Mouse (Mus musculus): ENCODE measurements around the gene Shtn1. TPM values are rescaled to one million over a fixed set of nuclear protein-coding genes. Genes with fewer than 3 reads are reported as not detected.

The Shtn1 gene
- 5.7 TPM for polyA plus RNA-seq (2015; fragmentation: Illumina TruSeq; extraction: RNeasy Lipid Tissue Mini Kit (QIAGEN cat#74804); ENCODE audit: insufficient read depth, low read depth, low replicate concordance)

DNA sequence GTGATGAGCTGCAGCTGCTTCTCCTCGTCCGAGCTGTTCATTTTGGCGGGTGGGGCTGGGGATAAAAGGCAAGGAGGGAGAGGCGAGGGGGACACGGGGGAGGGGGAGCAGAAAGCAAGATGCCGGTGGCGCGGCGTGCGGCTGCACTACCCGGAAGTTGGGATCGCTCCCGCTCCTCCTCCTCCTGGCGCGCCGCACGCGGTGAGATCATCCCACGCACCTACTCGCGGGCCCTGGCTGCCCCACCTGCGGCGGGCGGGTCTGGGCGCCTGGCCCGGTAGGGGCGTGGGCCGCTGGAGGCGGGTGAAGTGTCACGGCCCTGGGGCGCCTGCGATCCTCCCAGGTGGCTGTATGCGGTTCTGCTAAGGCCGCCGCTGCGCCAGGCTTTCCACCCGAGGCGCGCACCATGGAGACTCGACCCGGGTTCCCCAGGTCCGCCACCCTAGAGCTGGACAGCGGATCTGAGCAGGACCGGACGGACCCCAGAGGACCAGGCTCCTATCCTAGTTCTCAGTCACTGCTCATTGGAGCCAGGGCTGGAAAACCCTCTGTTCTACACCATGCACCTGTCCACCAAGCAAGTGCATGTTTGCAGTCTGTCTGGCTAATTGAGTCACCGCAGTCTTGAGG lies at the start of gene Shtn1:
Gene Shtn1, minus strand, starts transcription at position 629 of the 630 bp plus-strand sequence.

DNA sequence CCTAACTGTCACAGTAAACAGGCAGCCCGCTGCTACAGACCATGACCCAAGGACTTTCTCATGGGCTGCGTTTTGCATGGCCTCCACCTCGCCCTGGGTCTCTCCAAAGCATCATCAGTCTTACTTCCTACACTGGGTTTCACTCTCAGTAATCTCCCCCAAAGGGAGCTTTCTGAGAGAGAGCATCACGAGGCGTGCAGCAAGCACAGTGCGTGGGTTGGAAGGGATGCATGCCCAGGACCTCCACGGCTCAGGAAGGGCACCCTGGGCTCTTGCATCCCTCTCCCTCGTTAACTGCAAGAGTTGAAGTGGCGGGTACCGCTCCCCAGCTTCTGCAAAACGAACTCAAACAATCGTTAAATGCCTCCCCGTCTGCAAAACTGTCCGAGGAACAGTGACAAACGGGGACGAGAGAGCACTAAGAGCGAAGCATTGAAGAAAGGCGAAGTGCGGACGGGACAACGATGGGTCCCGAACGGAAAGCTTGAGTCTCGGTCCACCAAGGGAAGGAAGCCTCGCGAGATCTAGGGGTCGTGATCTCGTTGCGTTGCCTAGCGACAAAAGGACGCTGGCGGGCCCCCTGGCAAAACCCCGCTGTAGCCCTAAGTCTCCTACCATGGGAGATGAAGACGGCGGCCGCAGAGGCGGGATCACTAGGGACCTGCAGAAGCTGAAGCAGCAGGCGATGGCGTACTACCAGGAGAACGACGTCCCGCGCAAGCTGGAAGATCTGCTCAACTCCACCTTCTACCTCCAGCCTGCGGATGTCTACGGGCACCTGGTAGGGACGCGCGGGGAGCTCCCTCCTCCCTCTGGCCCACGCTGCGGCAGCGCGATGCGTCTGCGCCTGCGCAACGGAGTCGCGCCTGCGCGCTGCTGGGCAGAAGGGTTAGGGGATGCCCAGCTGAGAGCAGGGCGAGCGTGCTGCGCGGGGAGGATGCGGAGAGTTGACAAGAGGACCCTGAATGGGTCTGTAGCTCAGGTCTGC lies 132.8 kb downstream of the Shtn1 start, which contains the start of the genes Eno4 and Hspa12a:
Gene Eno4, plus strand, starts transcription at position 585 of the 988 bp plus-strand sequence.
Gene Hspa12a, minus strand, starts transcription at position 814 of the 988 bp plus-strand sequence.

Other genes with a start within 250 kb of the Shtn1 start
- not detected for gene Eno4, start 132.7 kb downstream of the Shtn1 start, polyA plus RNA-seq (2015; fragmentation: Illumina TruSeq; extraction: RNeasy Lipid Tissue Mini Kit (QIAGEN cat#74804); ENCODE audit: insufficient read depth, low read depth, low replicate concordance)
- 2.0 TPM for gene Hspa12a, start 132.4 kb downstream of the Shtn1 start, polyA plus RNA-seq (2015; fragmentation: Illumina TruSeq; extraction: RNeasy Lipid Tissue Mini Kit (QIAGEN cat#74804); ENCODE audit: insufficient read depth, low read depth, low replicate concordance)
- gene Vax1, start 94.0 kb upstream of the Shtn1 start, polyA plus RNA-seq (2015; fragmentation: Illumina TruSeq; extraction: RNeasy Lipid Tissue Mini Kit (QIAGEN cat#74804); ENCODE audit: insufficient read depth, low read depth, low replicate concordance), result not detected
- gene Kcnk18, start 143.1 kb upstream of the Shtn1 start, polyA plus RNA-seq (2015; fragmentation: Illumina TruSeq; extraction: RNeasy Lipid Tissue Mini Kit (QIAGEN cat#74804); ENCODE audit: insufficient read depth, low read depth, low replicate concordance), result not detected
- gene Slc18a2, start 184.8 kb upstream of the Shtn1 start, polyA plus RNA-seq (2015; fragmentation: Illumina TruSeq; extraction: RNeasy Lipid Tissue Mini Kit (QIAGEN cat#74804); ENCODE audit: insufficient read depth, low read depth, low replicate concordance), result not detected
- gene Rps12-ps3, start 246.2 kb upstream of the Shtn1 start, polyA plus RNA-seq (2015; fragmentation: Illumina TruSeq; extraction: RNeasy Lipid Tissue Mini Kit (QIAGEN cat#74804); ENCODE audit: insufficient read depth, low read depth, low replicate concordance), result 13.2 TPM